Mouse (Mus musculus): Measurements from ENCODE around the gene Taf8.

GRCm38 (mm10) chr17:47492731-47493130, 9.4 kb downstream of the Taf8 start:
- TF ChIP-seq EP300 (IDR thresholded peaks at IDR 0.05; ENCODE audit: low read depth), result no peak
- TF ChIP-seq CTCF (IDR thresholded peaks at IDR 0.05; ENCODE audit: low read depth), result no peak

Data from heart, postnatal 0 days (tissue).